Mouse (Mus musculus) layer of hippocampus, postnatal 36 days (tissue): ENCODE measurements around the gene Rec8. TPM values are rescaled to one million over a fixed set of nuclear protein-coding genes. Genes with fewer than 3 reads are reported as not detected.

Source experiments
- DNase-seq, 2 experiments: peaks; one replicate each; pipeline ENCODE4 v3.0.0; 2022
- total RNA-seq, 2 experiments: library from RNA; stranded (reverse); gene quantifications; 2 replicates each; pipeline ENCODE4 v1.2.3; 2021

The Rec8 gene
- total RNA-seq, 2 experiments from 2014 or later = 0.88 to 1.8 TPM

GRCm38 (mm10) chr14:55641291-55641690 is 23.5 kb downstream of the Rec8 start:
- no peak for DNase-seq

- no peak for DNase-seq
These were observed 24.8 kb downstream of the Rec8 start for GRCm38 (mm10) chr14:55642679-55643059.

GRCm38 (mm10) chr14:55643060-55643907 is 25.4 kb downstream of the Rec8 start, which contains the start of gene Tm9sf1:
TSS of gene Tm9sf1 (minus strand) at chr14:55643806.
- DNase-seq = peak; percentile 91 to 92

GRCm38 (mm10) chr14:55644261-55644888 is 26.5 kb downstream of the Rec8 start:
- DNase-seq = no peak

GRCm38 (mm10) chr14:55649884-55650283 is 32.0 kb downstream of the Rec8 start, which contains the start of gene Tssk4:
TSS of gene Tssk4 (plus strand) at chr14:55650184.
- no peak for DNase-seq

- no peak for DNase-seq
These were observed 33.7 kb downstream of the Rec8 start for GRCm38 (mm10) chr14:55651528-55651927.

GRCm38 (mm10) chr14:55656935-55657334 is 39.1 kb downstream of the Rec8 start:
- no peak for DNase-seq

- no peak for DNase-seq
These were observed 40.2 kb downstream of the Rec8 start for GRCm38 (mm10) chr14:55658011-55658410.

- DNase-seq = peak; percentile 81 to 83
These were observed 42.2 kb downstream of the Rec8 start, which contains the start of gene Mdp1 for GRCm38 (mm10) chr14:55659960-55660573. TSS of gene Mdp1 (minus strand) at chr14:55660508.

GRCm38 (mm10) chr14:55660636-55661035 is 42.8 kb downstream of the Rec8 start:
- DNase-seq = no peak

GRCm38 (mm10) chr14:55671486-55671832 is 53.6 kb downstream of the Rec8 start:
- DNase-seq = no peak

GRCm38 (mm10) chr14:55671833-55672740 is 54.2 kb downstream of the Rec8 start, which contains the start of the genes Gmpr2 and Nedd8:
TSS of gene Gmpr2 (plus strand) at chr14:55671941.
TSS of gene Nedd8 (minus strand) at chr14:55672124.
- peak; percentile 95 for DNase-seq

GRCm38 (mm10) chr14:55672741-55673060 is 54.9 kb downstream of the Rec8 start:
- DNase-seq = no peak

Other genes starting within 250 kb of the Rec8 start
- 10 to 100 TPM; 22.0 to 23.3 TPM for gene Dhrs4, start 139.3 kb upstream of the Rec8 start, total RNA-seq
- 10 to 100 TPM; 59.2 to 60.3 TPM for gene Carmil3, start 127.4 kb upstream of the Rec8 start, total RNA-seq
- gene Cpne6, start 107.6 kb upstream of the Rec8 start, total RNA-seq = 100 to 1,000 TPM; 696 to 698 TPM
- 1 to 10 TPM; 1.6 to 5.6 TPM for gene Nrl, start 93.1 kb upstream of the Rec8 start, total RNA-seq
- gene Pck2, start 77.8 kb upstream of the Rec8 start, total RNA-seq = 10 to 100 TPM; 42.6 to 45.8 TPM
- 10 to 100 TPM; 82.5 to 83.2 TPM for gene Dcaf11, start 58.0 kb upstream of the Rec8 start, total RNA-seq
- 1 to 10 TPM; 1.3 to 1.4 TPM for gene A730061H03Rik, start 57.6 kb upstream of the Rec8 start, total RNA-seq
- gene Fitm1, start 42.4 kb upstream of the Rec8 start, total RNA-seq = not detected
- 10 to 100 TPM; 50.3 to 50.4 TPM for gene Psme1, start 39.9 kb upstream of the Rec8 start, total RNA-seq
- 10 to 100 TPM; 46.1 to 50.7 TPM for gene Emc9, start 32.7 kb upstream of the Rec8 start, total RNA-seq
- gene Psme2, start 26.9 kb upstream of the Rec8 start, total RNA-seq = 10 to 100 TPM; 43.2 to 44.6 TPM
- 10 to 100 TPM; 29.5 to 41.0 TPM for gene Rnf31, start 26.3 kb upstream of the Rec8 start, total RNA-seq
- 10 to 100 TPM; 13.9 to 16.2 TPM for gene Irf9, start 14.5 kb upstream of the Rec8 start, total RNA-seq
- gene Ipo4, start 17.9 kb downstream of the Rec8 start, total RNA-seq = 100 to 1,000 TPM; 108 to 119 TPM
- 1 to 10 TPM; 5.3 to 5.6 TPM for gene Gm49378, start 19.9 kb downstream of the Rec8 start, total RNA-seq
- 10 to 100 TPM; 43.4 to 44.3 TPM for gene Tm9sf1, start 25.8 kb downstream of the Rec8 start, total RNA-seq
- 1 to 10 TPM; 1.3 to 1.7 TPM for gene Tssk4, start 32.1 kb downstream of the Rec8 start, total RNA-seq
- gene Mdp1, start 42.5 kb downstream of the Rec8 start, total RNA-seq = 10 to 100 TPM; 46.4 to 49.9 TPM
- gene Gmpr2, start 53.9 kb downstream of the Rec8 start, total RNA-seq = 10 to 100 TPM; 24.4 to 27.9 TPM
- gene Nedd8, start 54.1 kb downstream of the Rec8 start, total RNA-seq = 100 to 1,000 TPM; 328 to 337 TPM
- 10 to 100 TPM; 13.0 to 13.4 TPM for gene Tinf2, start 63.8 kb downstream of the Rec8 start, total RNA-seq
- under 1 TPM in 1 of 2 experiments, not detected in 1; 0.28 TPM for gene Tgm1, start 95.9 kb downstream of the Rec8 start, total RNA-seq
- gene Rabggta, start 104.2 kb downstream of the Rec8 start, total RNA-seq = 10 to 100 TPM; 42.8 to 43.8 TPM
- gene Dhrs1, start 127.7 kb downstream of the Rec8 start, total RNA-seq = 10 to 100 TPM; 82.7 to 83.2 TPM
- 10 to 100 TPM; 10.6 to 14.2 TPM for gene Nop9, start 127.7 kb downstream of the Rec8 start, total RNA-seq
- gene Cideb, start 140.4 kb downstream of the Rec8 start, total RNA-seq = 1 to 10 TPM; 1.2 to 1.6 TPM
- under 1 TPM; 0.10 to 0.20 TPM for gene Ltb4r2, start 143.4 kb downstream of the Rec8 start, total RNA-seq
- not detected for gene Ltb4r1, start 147.9 kb downstream of the Rec8 start, total RNA-seq
- 1 to 10 TPM; 2.5 to 3.2 TPM for gene Adcy4, start 166.1 kb downstream of the Rec8 start, total RNA-seq
- 1 to 10 TPM; 1.1 to 1.9 TPM for gene Ripk3, start 170.8 kb downstream of the Rec8 start, total RNA-seq
- 1 to 10 TPM; 1.2 to 1.9 TPM for gene Nfatc4, start 205.1 kb downstream of the Rec8 start, total RNA-seq
- 1 to 10 TPM; 6.7 to 7.3 TPM for gene Nynrin, start 236.0 kb downstream of the Rec8 start, total RNA-seq